Mouse (Mus musculus) E14TG2a.4 (cell line): Measurements from ENCODE around the gene Lhpp.

ENCODE experiments used
- CTCF ChIP-seq: conservative IDR thresholded peaks from 2 replicates; pipeline ENCODE4 v1.5.1; 2014; ENCODE audit warnings: low read length
- NANOG ChIP-seq: IDR thresholded peaks from 2 replicates; pipeline ENCODE4 v1.6.1; 2014; ENCODE audit warnings: borderline replicate concordance, low read length, mixed read lengths
- POU5F1 ChIP-seq: IDR thresholded peaks from 2 replicates; pipeline ENCODE4 v1.6.1; 2014; ENCODE audit warnings: low read length, borderline replicate concordance

DNA sequence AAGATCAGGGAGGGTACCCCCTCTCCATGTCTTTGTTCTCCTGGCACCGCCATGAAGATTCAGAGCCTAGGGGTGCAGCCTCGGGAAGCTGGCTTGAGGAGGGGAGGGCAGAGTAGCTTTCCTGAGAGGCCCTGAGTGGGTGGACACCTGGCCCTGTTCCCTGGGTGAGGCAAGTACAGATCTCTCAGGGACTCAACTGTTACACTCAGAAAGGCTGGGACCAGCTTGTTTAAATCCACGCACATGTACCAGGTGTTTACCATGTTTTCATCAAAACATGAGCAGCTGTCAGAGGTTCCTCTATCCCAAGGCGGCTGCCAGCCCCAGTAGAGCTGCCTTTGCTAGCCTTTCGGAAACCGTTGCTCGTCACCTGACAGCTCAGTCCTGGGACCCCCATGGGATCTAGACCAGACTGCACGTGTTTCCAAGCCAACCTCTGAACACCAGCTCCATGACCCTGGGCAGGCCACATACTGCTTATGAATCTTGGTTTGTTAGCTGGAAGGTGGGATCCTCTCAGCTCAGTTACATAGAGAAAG is 86.9 kb downstream of the Lhpp start:
- no peak for TF ChIP-seq CTCF
- no peak for TF ChIP-seq NANOG
- no peak for TF ChIP-seq POU5F1
